Mouse (Mus musculus): ENCODE data around the gene Defb43.

GRCm38 (mm10) chr14:63050769-63051168, 39.2 kb downstream of the Defb43 start:
- TF ChIP-seq POLR2A (IDR thresholded peaks at IDR 0.05; ENCODE audit: low read depth, low read length) (no peak), CTCF (IDR thresholded peaks at IDR 0.05; ENCODE audit: borderline replicate concordance, insufficient read depth, low read length) (peak; percentile 29; the same call in 1 of the 2 replicates)
